Comparison of ENCODE assay signal across 8 mouse cellular contexts in the genomic region with DNA sequence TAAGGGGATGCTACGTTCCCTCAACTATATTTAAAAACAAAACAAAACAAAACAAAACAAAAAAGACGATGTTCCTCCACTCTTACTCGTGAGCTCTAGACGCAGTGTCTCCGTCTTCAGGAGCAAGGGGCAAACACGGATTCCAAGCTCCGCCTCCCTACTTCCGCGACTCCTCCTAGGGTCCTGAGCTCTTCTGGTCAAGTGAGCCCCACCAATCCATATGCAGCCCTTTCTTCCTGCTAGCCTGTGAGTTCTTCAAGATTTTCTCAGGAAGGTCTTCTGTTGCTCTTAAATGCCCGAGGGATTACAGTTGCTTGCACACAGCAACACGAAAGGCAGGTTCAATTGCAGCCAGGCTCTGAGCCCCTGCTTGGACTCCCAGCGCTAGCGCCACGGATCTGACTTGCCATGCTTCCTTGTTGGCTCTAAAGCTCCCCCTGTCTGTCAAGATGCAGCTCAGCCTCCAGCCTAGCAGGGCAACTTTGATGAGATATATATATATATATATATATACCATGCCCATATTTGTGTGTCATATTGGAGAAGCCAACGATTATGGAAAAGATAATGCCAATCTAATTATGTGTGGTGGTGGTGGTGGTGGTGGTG. TPM values are rescaled to one million over a fixed set of nuclear protein-coding genes. Genes with fewer than 3 reads are reported as not detected.
DNase-seq lines count a peak whose midpoint lies in the region; ATAC-seq and TF ChIP-seq lines count a peak whose summit lies in the region.

No protein-coding gene starts in this region.

- no peaks in the 10 kb centered on the region for H3K9me3 ChIP-seq in heart, postnatal 0 days (replicated peaks; ENCODE audit: control insufficient read depth, low read length)
- H3K9me3 ChIP-seq in limb, embryonic 10.5 days (replicated peaks): no peaks in the 10 kb centered on the region
- H3K9me3 ChIP-seq in midbrain, embryonic 11.5 days (ENCODE audit: control insufficient read depth, low read length): no peaks in the 10 kb centered on the region

- H3K4me2 ChIP-seq in heart, postnatal 0 days (ENCODE audit: low read depth, low read length): peak overlapping the region; percentile 47
- H3K4me2 ChIP-seq in midbrain, embryonic 11.5 days: peak overlapping the region; percentile 33; the same call in 1 of the 2 replicates

- peaks cover 9% of the 10 kb centered on the region; the same call in 1 of the 2 replicates for H3K4me1 ChIP-seq in heart, postnatal 0 days (ENCODE audit: control insufficient read depth, insufficient read depth)
- peaks cover 19% of the 10 kb centered on the region for H3K4me1 ChIP-seq in limb, embryonic 10.5 days
- no peaks in the 10 kb centered on the region for H3K4me1 ChIP-seq in midbrain, embryonic 11.5 days (ENCODE audit: control insufficient read depth, insufficient read depth, low read length)

- intact Hi-C loops in heart, postnatal 25 days (cut with DNase I): loop anchor here (5.0 kb wide), 1 partner anchor 173 kb away; no protein-coding TSS in a partner anchor

- ATAC-seq in heart, postnatal 0 days (ENCODE audit: insufficient read depth, low read depth): no peak
- ATAC-seq in midbrain, embryonic 11.5 days (ENCODE audit: low FRiP score): no peak
- no peak for ATAC-seq in erythroid progenitor cell, adult 5-6 weeks (replicated peaks; ENCODE audit: low FRiP score, poor library complexity, severe bottlenecking)

- no peaks in the 10 kb centered on the region for H3K27me3 ChIP-seq in heart, postnatal 0 days (ENCODE audit: control insufficient read depth, insufficient read depth, low read length)
- no peaks in the 10 kb centered on the region for H3K27me3 ChIP-seq in limb, embryonic 10.5 days (ENCODE audit: low read depth, poor library complexity, severe bottlenecking)
- H3K27me3 ChIP-seq in midbrain, embryonic 11.5 days (ENCODE audit: control insufficient read depth, insufficient read depth, low read length): no peaks in the 10 kb centered on the region

- WGBS in heart, postnatal 0 days: 17% methylated on average over 15 of the region's 15 CpGs
- WGBS in limb, embryonic 10.5 days: 19% methylated on average over 15 of the region's 15 CpGs
- 16% methylated on average over 15 of the region's 15 CpGs for WGBS in midbrain, embryonic 11.5 days

- no peak overlapping the region for H3K27ac ChIP-seq in heart, postnatal 0 days (ENCODE audit: low read depth)
- peak overlapping the region; percentile 62; the same call in 1 of the 2 replicates for H3K27ac ChIP-seq in limb, embryonic 10.5 days
- no peak overlapping the region for H3K27ac ChIP-seq in midbrain, embryonic 11.5 days (ENCODE audit: low read depth, low read length)

- no peak overlapping the region for H3K9ac ChIP-seq in heart, postnatal 0 days (replicated peaks; ENCODE audit: low read depth, low read length)
- no peak overlapping the region for H3K9ac ChIP-seq in midbrain, embryonic 11.5 days (ENCODE audit: low read length)

- no peak for TF ChIP-seq EP300 in heart, postnatal 0 days (IDR thresholded peaks at IDR 0.05; ENCODE audit: low read depth)

- peak; percentile 26 for TF ChIP-seq CTCF in heart, postnatal 0 days (IDR thresholded peaks at IDR 0.05; ENCODE audit: low read depth)

- peak overlapping the region; percentile 24 for H3K4me3 ChIP-seq in heart, postnatal 0 days (ENCODE audit: low read depth, low read length)
- peak overlapping the region; percentile 45 for H3K4me3 ChIP-seq in limb, embryonic 10.5 days
- no peak overlapping the region for H3K4me3 ChIP-seq in midbrain, embryonic 11.5 days (ENCODE audit: low read depth, low read length)

- no peaks in the 10 kb centered on the region for H3K36me3 ChIP-seq in heart, postnatal 0 days (replicated peaks; ENCODE audit: control insufficient read depth, insufficient read depth, low read length)
- no peaks in the 10 kb centered on the region for H3K36me3 ChIP-seq in limb, embryonic 10.5 days
- H3K36me3 ChIP-seq in midbrain, embryonic 11.5 days (ENCODE audit: control insufficient read depth, insufficient read depth, low read length): no peaks in the 10 kb centered on the region

- DNase-seq in heart, adult 18-20 months: peak; percentile 22 to 41
- DNase-seq in heart, postnatal 25 days (ENCODE audit: low spot score): no peak
- DNase-seq in c-Kit-positive CD71-positive TER-119-negative erythroid progenitor cells, embryonic 14.5 days (ENCODE audit: low read depth): peak; percentile 34
- DNase-seq in heart, postnatal 0 days (ENCODE audit: low spot score): no peak
- peak; percentile 53 for DNase-seq in limb, embryonic 10.5 days (ENCODE audit: low spot score)
- no peak for DNase-seq in midbrain, embryonic 11.5 days (ENCODE audit: low spot score, missing footprints)
- DNase-seq in thymus, postnatal 36 days: peak; percentile 65 to 70

RNA-seq across cellular contexts. Expression of a gene that starts 55.2 kb away (rescaled TPM):
- 10 to 100 TPM; 21.5 to 25.2 TPM for total RNA-seq in heart, adult 18-20 months (2021)
- total RNA-seq in heart, postnatal 25 days (2021): 10 to 100 TPM; 18.6 to 21.4 TPM
- total RNA-seq in heart, postnatal 0 days (2014; rRNA removed; ENCODE audit: low replicate concordance): 10.7 and 11.8 TPM in 2 replicates
- 1.9 and 3.5 TPM in 2 replicates for polyA plus RNA-seq in heart, postnatal 0 days (2015; fragmentation: Nextera tagmentation; extraction: Ambion mirVana)
- polyA plus RNA-seq in limb, embryonic 10.5 days (2016; fragmentation: Nextera tagmentation; extraction: Ambion mirVana): 0.06 and 0.15 TPM in 2 replicates
- polyA plus RNA-seq in midbrain, embryonic 11.5 days (2014; fragmentation: Nextera tagmentation; extraction: Ambion mirVana): 1.00 and 1.3 TPM in 2 replicates
- not detected in 2 replicates for total RNA-seq in erythroid progenitor cell, adult 5-6 weeks (2015; ENCODE audit: low replicate concordance)
- not detected in 2 replicates for total RNA-seq in erythroid progenitor cell, adult 5-6 weeks (2017; ENCODE audit: low replicate concordance)

Comparison
In these comparisons a context has a peak if more than half of its experiments do, and no peak if none do; other contexts are left out.
1. DNase-seq: peak in heart, adult 18-20 months (2 of 2), c-Kit-positive CD71-positive TER-119-negative erythroid progenitor cells, embryonic 14.5 days (single experiment), limb, embryonic 10.5 days (single experiment) and thymus, postnatal 36 days (2 of 2); none in heart, postnatal 25 days (single experiment), heart, postnatal 0 days (single experiment) and midbrain, embryonic 11.5 days (single experiment).
2. RNA of a gene that starts 55.2 kb away (total RNA-seq): 21.5 to 25.2 TPM in heart, adult 18-20 months, 18.6 to 21.4 TPM in heart, postnatal 25 days and 10.7 to 11.8 TPM in heart, postnatal 0 days; not detected in erythroid progenitor cell, adult 5-6 weeks; every median in the first group is over 10 times any median in the second.